Mouse (Mus musculus): ENCODE results near the gene Ppm1f.
A peak's percentile ranks its signal among the peaks of the same experiment; 100 is the strongest.
"Not testable (repeated sequence)": the region's sequence is repeated elsewhere in the genome, so short reads cannot be mapped to it uniquely, and the experiment has no call there.

The Ppm1f gene

DNA sequence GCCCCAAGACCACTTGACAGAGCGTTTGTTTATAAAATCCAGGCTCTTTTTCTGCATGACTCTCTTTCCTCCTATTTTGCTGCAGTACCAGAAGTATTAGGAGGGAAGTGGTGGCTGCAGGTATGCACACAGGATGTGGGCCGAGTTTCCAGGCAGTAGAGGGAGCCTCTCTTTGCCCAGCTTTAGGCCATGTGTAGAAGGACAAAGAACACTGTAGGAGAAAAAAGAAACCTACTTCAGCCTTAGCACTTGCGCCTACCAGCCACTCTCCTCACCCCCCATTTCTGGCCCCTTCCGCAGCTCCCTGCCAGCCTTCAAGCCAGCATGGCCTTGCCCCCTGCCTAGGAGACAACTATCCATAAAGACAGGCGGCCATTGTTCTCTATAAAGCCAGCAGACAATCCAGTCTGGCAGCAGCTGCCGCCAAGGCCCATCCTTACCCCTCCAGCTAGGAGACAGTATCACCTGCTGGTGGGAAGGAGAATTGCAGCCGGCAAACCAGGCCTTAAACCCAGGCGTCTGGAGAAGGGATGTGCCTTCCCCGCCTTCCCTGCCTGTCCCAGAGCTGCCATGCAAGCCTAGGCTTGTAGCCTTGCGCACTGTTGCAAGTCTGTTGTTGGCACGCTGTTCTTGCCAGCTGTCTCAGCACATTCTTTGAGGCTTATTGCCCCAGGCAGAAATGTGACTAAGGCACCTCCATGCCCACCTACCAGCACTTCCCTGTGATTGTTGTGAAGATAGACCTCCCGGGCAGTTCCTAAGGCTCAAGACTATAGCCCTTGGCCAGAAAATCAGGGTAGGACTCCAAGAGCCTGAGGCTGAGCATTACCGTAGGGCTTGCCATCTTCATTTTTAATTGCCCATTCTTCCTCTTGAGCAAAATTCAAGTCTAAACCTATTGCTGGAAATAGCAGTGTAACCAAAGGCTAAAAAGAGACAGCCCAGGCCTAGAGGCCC is 15.7 kb downstream of the Ppm1f start:
- peak; percentile 68 to 74 for DNase-seq (ENCODE audit: low spot score in 2 of 2)

DNA sequence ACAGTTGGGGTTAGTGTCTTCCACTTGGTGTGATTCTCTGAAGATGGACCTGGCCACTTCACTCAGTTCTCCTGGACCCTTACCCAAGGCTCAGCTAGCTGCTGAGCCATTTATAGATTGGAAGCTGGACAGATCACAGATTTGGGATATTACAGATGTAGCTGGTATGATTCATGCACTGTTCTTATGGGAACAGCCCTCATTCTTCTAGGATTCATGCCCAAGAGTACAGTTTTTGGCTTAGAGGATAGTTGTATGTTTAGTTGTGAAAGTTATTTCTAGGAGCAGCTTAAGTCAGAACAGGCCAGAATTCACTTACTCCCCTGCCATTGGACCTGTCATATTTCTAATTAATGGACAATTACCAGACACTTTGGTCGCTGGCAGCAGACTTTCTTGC is 17.2 kb downstream of the Ppm1f start:
- DNase-seq (ENCODE audit: low spot score in 2 of 2): no peak

DNA sequence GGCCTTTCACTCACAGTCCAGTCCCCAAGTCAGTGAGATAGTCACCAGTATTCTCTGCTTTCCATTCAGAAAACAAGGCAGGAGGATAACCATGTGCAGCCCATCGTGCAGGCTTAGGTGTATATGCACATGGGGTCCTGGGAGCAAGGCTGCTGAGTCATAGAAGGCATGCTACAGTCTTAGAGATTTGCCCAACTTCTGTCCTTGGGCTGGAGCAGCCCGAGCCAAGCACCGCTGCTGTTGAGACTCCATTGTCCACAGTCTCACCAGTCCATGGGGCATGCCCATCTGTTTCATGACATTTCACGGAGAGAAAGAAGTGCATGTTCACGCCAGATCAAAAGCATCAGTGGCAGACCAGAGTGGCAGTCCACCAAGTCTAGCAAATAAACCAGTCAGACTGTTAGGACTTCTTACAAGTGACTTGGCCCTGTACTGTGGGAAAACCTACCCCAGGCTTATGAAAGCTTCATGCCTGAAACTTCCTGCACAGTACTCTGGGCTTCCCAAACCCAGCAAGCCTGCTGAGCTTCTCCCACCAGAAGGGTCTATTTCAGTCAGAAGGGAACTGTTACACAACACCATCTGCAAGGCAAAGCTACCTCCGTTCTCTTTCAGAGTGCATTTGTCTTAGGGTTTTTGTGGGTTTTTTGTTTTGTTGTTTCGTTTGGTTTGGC is 22.3 kb downstream of the Ppm1f start:
- no peak for DNase-seq (ENCODE audit: low spot score in 2 of 2)

DNA sequence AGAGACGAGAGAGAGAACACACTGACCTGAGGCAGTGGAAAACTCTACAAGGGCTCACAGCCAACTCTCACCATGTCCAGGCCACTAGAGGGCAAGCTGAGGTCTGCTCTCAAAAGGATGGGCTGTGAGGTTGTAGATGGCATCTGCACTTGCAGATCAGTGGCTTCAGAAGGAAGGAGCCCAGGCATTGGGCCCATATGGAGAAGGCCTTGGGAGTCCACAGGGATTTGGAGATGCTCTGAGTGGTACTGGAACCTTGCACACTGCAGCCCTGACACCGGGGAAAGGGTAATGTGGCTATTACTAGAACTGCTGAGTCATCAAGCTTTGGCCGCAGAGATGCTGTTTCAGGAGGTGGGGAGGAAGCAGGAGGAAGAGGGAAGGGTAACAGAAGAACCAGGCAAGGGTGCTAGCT is 24.8 kb downstream of the Ppm1f start:
- DNase-seq (ENCODE audit: low spot score in 2 of 2): no peak

DNA sequence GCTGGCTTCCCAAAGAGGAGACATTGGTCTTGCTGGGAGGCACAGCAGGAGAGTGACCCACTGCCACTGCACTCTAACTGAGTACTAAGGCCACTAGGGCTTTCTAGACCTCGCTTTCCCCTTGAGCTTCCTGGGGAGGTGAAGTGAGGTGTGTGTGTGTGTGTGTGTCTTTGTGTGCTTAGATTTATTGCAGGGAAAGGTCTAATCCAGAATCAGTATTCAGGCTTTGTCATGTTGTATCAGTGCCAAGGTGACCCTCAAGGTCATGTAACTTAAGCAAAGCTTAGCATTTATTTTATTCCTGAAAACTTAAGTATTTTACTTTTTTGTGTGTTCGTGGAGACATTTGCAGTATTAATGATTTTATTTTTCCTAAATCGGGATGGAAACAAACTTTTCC is 28.2 kb downstream of the Ppm1f start:
- no peak for DNase-seq (ENCODE audit: low spot score in 2 of 2)

DNA sequence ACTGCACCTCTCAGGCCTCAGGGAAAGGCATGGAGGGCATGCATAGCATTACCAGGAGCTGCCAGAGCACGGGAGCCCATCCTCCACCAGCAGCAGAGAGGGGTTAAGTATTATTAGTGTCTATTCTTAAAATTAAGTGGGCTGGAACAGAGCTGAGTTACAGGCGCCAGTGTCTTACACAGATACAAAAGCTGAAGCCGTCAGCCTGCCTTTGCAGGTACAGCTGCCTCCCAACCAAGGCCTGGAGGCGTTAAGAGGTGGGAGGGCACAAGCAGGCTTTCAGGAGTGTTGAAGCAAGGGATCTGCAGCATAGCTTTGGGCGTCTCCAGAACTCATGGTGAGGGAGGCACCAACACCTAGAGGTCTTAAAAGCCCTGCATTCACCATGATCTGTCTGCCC is 30.3 kb downstream of the Ppm1f start:
- DNase-seq (ENCODE audit: low spot score in 2 of 2): no peak

DNA sequence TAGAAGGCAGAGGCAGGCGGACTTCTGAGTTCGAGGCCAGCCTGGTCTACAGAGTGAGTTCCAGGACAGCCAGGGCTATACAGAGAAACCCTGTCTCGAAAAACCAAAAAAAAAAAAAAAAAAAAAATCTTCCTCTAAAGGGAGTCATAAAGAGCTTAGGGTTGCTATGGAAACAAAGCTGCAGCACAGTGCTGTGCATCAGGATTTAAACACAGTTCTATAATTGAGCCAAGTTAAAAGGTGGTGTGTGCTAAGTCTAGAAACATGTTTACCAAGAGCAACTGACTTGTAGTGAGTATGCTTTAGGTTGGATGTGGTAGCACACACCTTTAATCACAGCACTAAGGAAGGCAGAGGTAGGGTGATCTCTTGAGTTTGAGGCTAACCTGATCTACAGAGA is 32.6 kb downstream of the Ppm1f start:
- DNase-seq (ENCODE audit: low spot score in 2 of 2): not testable (repeated sequence)

DNA sequence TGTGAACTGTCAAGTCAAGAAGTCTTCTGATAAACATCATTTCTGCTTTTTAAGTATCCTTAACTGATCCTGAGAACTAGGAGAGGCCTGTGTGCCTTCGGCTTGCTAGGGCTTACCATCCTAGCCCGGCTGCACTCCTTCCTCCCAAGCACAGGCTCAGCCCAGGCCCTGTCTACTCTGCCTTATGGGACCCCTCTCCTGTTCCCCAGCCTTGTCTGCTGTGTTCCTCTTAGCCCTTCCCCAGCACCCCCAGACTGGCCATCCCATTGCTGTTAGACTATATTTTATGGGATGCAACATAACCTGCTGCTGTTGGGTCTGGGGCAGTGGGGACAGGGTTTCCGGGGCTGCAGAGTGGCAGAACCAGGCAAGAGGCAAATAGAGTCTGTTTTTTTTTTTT is 34.1 kb downstream of the Ppm1f start:
- no peak for DNase-seq (ENCODE audit: low spot score in 2 of 2)

DNA sequence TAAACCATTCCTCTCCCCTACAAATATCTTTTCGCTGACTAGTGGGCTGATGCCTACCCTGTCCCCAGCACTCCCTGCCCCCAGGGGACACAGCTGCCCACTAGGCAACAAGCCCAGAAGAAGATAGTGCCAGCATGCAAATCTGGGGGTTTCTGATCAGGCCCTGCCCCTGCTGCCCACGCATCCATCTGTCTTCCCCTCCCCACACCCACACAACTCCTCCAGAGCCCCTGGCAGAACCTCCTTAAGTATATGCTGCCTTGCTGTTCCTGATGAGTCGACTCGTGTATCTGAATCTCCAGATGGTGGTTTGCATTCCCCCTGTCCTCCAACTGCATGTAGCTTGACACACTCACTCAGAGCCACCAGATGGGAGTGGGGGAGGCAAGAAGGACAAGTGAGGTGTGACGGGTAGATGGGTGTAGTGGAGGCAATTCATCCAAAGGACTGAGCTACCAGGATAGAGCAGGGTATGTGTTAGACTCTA is 34.6 kb downstream of the Ppm1f start:
- DNase-seq (ENCODE audit: low spot score in 2 of 2): peak; percentile 69 to 86

DNA sequence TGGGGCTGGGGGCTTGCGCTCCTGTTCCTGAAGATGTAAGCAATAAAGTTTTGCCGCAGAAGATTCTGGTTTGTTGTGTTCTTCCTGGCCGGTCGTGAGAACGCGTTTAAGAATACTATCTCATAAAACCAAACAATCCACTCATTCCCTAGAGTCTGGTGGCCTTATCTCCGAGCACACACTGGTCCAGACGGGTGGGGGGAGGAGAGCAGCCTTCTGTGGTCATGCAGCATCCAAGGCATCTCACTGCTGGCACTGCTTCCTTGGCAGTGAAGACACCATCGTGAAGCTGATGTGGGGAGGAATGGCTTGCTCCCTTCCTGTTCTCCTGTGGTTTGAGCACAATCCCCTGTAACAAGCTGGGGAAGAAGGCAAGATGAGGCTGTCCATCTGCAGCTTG is 43.3 kb downstream of the Ppm1f start:
- no peak for DNase-seq (ENCODE audit: low spot score in 2 of 2)

DNA sequence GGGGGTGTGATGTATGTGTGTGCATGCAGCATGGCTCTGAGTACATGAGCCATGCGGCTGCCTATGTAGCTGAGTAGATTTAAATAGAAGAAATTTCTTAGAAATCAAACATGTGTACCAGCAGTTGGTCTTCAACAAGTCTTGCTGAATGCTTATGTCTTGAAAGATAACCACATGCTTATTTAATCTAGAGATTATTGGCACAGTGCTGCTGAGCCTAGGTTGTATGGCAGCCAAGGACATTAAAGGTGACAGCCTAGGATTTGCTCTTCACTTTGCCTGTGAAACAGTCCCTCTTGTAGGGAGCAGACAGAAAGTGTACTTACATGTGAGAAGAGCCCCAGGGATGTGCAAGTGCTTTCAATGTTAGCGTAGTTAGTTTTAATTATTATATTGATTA is 44.8 kb downstream of the Ppm1f start:
- no peak for DNase-seq (ENCODE audit: low spot score in 2 of 2)

DNA sequence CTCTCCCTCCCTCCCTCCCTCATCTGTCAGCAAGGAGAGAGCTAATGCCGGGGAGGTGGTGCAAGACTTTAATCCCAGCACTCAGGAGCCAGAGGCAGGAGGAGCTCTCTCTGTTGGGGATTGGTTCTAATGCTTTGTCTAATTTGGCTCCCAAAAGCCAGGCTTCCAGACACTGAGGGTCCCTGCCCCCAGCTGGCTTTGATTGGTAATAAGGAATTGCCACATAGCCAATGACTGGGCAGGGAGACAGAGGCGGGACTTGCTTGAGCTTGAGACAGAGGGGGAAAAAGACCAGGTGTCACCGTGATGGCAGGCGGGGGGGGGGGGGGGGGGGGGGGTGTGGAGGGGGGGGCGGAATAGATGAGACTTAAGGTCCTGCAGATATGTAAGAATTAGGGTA is 62.3 kb downstream of the Ppm1f start:
- no peak for DNase-seq (ENCODE audit: low spot score in 2 of 2)

DNA sequence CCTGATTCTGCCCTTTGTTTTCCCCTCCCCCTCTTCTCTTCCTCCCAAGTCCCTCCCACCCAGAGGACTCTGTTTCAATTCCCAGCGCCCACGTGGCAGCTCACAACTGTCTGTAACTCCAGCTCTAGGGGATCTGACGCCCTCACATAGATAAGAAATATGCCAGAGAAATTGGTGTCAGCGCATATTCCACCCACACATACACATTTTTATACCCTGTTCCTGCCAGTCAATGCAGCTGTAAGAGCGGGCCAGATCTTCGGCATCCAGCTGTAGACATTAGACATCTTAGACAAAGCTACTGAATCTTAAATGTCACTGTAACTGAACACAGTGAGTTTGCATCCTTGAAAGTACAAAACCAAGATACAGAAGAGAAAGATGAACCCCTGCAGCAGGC is 63.6 kb downstream of the Ppm1f start:
- no peak for DNase-seq (ENCODE audit: low spot score in 2 of 2)

DNA sequence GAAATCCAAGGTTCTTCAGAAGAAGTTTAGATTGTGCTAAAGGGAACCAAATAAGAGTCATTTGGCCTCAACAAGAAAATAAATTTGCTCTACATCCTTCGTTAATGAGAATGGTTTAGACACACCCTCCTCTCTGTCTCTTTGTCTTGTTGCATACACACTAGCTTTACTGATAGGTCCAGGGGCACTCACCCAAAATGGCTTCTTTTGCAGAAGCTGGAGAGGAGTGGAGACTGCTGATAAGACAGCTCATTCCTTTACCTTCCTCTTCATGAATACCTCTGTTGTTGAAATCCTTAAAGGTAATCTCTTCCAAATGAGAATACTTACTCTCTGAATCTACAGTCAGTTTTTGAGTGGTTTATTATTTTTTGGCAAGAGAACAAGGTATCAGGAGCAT is 68.9 kb downstream of the Ppm1f start:
- DNase-seq (ENCODE audit: low spot score in 2 of 2): no peak

DNA sequence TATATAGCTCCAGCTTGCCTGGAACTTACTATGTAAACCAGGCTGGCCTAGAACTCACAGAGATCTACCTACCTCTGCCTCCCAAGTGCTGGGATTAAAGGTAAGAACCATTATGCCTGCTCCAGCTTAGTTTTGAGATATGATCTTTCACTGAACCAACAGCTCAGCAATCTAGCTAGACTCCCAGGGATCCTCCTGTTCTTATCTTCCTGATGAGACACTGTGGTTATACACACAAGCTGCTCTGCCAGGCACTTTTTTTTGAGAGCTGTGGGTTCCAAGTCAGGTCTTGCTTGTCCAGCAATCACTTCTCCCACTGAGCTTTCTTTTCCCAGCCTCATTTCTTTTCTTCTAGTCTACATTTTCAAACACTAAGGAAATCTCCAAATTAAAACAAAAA is 70.0 kb downstream of the Ppm1f start:
- DNase-seq (ENCODE audit: low spot score in 2 of 2): no peak
